Mouse (Mus musculus) ZHBTc4 (cell line): ENCODE results near the gene Pacsin2.
A peak's percentile ranks its signal among the peaks of the same experiment; 100 is the strongest.
"Not testable (repeated sequence)": the region's sequence is repeated elsewhere in the genome, so short reads cannot be mapped to it uniquely, and the experiment has no call there.

Source experiments
- DNase-seq: peaks from one replicate; pipeline ENCODE4 v3.0.0-alpha.2; 2011; ENCODE audit warnings: low read depth, low spot score

Pacsin2 gene

DNA sequence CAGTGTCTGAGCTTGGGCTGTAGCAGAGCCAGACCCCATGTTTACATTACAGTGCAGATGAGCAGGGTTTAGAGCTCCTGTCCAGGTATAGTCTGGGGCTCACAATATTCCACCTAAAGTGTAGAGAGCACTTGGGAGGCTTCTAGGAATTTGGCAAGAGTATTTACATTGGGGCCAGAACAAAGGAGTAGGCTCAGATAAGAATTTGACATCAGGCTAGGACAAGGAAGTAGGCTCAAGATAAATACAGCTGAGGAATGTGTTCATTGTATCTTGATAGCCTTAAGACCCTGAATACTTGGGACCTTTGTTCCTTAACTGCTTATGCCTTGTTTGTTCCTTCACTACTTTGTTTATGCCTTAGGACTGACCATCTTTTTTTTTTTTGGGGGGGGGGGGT, 90.3 kb downstream of the Pacsin2 start:
- peak; percentile 67 for DNase-seq

DNA sequence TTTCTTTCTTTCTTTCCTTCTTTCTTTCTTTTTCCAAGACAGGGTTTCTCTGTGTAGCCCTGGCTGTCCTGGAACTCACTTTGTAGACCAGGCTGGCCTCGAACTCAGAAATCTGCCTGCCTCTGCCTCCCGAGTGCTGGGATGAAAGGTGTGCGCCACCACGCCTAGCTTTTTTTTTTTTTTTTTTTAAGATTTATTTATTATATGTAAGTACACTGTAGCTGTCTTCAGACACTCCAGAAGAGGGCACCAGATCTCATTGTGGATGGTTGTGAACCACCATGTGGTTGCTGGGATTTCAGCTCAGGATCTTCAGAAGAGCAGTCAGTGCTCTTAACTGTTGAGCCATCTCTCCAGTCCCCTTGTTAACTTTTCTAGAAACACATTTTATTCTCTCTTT, 95.7 kb downstream of the Pacsin2 start:
- peak; percentile 44 for DNase-seq

DNA sequence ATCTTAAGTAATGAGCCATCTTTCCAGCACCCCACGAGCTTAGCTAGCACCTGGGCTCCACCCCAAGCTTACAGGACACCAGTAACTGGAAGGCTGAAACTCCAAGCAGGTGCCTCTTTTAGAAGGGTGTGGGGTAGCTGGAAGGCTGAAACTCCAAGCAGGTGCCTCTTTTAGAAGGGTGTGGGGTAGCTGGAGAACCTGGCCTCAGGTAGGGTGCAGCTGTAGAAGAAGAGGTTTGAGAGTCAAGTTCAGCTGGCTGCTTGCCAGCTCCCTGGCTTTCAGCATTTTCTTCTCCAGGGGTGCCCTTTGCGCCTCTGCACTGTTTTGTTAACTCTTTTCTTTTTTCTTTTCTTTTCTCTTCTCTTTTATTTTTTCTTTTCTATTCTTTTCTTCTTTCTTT, 96.1 kb downstream of the Pacsin2 start:
- DNase-seq, result no peak

GRCm38 (mm10) chr15:83366933-83367552, 97.4 kb downstream of the Pacsin2 start:
- DNase-seq, result peak; percentile 98

DNA sequence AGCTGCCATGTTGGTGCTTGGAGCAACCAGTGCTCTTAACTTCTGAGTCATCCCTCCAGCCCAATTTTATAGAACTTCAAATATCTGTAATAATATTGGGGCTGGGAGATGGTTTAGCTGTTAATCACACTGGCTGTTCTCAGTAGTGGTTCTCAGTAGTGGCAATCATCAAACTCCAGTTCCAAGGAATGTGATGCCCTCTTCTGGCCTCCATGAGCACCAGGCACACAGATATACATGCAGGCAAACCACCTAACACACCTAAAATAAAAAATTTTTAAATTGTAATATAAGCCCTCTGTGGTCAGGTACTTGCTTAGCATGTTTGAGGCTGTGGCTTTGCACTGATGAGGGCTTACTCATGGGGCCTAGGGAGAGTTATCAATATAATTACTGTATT, 98.7 kb downstream of the Pacsin2 start:
- DNase-seq, result no peak

GRCm38 (mm10) chr15:83364194-83364593, 100.2 kb downstream of the Pacsin2 start:
- DNase-seq, result no peak

DNA sequence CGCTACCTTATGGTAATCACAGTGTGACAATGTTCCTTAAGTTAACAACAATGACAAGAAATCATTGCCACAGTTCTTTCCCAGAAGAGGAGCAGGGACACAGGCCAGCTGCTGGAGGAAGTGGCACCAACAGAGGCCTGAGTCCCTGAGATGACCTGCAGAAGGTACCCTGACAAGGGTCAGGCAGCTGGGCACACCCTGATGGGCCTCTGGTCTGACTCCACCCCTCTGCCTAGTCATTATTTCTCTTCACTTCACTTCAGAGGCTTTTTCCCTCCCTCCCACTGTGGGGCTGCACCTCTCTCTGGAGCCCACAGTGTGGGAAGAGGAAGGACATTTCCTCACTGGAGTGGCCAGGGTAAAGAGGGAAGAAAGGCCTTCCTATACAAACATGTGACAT, 101.6 kb downstream of the Pacsin2 start:
- DNase-seq, result not testable (repeated sequence)

GRCm38 (mm10) chr15:83360899-83361298, 103.5 kb downstream of the Pacsin2 start:
- DNase-seq, result not testable (repeated sequence)

DNA sequence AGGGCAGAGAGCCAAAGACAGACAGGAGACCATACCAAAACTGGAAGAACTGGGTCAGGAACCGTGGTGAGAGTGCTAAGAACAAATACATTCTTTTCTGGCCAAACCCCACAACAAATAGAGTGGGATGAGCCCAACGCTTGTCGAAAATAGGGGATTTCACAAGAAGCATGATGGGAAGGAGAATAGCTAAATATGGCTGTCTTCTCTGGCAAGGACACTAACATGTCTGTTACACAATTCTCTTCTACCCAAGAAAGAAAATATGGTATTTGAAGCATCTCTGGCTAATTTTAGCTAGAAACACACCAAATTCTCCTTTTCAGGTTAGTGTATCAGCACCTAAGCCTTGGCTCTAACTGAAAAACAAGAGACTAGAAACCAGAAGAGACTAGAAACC, 104.3 kb downstream of the Pacsin2 start:
- no peak for DNase-seq

GRCm38 (mm10) chr15:83358476-83358875, 105.9 kb downstream of the Pacsin2 start:
- no peak for DNase-seq

GRCm38 (mm10) chr15:83351546-83351945, 112.9 kb downstream of the Pacsin2 start:
- DNase-seq, result no peak

DNA sequence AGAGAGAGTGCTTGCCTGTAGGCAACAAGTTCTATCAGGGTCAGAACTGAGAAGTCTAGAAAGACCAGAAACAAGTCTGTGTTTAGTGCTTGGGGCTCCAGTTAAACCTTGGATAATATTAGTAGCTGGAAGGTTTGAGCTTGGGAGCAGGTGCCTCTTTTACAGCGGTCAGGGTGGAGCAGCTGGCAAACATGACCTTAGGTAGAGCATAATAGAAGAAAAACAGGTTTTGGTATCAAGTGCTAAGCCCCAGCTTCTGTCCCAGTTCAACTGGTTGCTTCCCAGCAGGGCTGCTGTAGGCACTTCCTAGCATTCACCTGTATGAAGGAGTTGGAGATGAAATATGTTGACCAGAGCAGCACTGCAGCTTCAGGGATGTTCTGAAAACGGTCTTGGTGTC, 113.5 kb downstream of the Pacsin2 start:
- DNase-seq, result no peak

DNA sequence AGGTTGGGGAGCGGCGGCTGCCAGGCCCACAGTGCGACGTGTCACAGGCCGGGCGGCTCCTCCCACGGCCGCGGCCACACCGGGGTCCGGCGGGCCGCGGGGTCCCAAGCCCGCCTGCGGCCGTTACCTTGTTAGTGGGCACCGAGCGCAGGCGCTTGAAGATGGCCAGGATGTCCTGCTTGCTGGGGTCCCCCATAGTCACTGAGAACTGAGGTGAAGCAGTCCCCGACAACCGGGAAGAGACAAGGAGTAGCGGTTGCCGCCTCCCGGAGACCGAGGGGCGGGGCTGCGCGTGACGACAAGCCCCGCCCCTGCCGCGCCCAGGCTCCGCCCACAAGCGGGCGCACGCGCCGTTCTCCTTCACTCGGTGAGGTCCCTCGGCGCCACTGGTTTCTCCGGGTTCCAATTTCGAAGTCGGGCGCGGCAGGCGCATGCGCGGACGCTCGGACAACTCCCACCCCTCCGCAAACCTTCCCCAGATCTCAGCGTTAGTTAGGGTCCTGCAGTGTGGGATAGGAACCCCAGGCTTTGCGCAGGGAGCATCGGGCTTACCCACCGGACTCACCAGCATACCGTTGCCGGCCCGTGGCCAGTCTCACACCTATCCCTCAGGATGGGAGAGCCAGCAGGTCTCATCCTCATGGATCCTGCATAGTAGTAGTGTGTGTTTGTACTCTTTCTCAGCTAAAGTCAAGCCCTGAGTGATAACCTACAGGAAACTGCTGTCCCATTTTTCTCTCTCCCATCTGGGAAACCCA, 114.3 kb downstream of the Pacsin2 start, which contains the start of gene Arfgap3:
Gene Arfgap3, minus strand, starts transcription at position 294 of the 758 bp plus-strand sequence.
- DNase-seq, result peak; percentile 95

DNA sequence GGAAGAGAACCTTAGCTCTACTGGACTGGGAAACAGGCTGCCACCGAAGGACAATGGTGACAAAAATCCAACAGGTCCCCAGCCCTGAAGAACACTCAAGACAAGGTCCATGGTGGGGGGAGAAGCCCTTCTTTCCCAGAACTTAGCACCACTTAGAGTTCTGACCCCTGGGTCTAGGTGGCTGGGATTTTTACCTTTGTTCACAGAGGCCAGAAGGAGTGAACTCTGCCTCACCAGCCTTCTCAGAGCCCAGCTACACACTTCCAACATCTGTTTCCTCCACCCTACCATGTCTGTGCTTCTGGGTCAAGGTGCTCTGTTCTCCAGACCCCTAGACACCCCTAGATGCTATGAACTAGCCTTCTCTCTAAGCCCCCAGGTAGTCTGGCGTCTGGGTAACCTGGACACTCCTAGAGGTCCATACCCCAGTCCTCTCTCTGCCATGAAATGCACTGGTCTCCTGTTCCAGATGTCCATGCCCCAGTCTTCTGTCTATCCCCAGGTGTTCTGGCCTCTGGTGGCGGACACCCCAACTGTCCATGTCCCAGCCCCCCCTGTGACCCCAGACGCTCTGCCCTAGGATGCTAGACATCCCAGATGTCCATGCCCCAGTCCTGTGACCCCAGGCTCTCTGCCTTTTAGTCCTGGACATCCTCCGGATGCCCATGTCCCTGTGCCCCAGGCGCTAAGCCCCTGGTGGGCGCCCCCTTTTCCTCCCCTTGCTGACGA, 115.0 kb downstream of the Pacsin2 start:
- no peak for DNase-seq

- DNase-seq, result no peak
Measured at GRCm38 (mm10) chr15:83348747-83349146, 115.7 kb downstream of the Pacsin2 start.

- peak; percentile 61 for DNase-seq
Measured at GRCm38 (mm10) chr15:83345898-83346529, 118.4 kb downstream of the Pacsin2 start.

DNA sequence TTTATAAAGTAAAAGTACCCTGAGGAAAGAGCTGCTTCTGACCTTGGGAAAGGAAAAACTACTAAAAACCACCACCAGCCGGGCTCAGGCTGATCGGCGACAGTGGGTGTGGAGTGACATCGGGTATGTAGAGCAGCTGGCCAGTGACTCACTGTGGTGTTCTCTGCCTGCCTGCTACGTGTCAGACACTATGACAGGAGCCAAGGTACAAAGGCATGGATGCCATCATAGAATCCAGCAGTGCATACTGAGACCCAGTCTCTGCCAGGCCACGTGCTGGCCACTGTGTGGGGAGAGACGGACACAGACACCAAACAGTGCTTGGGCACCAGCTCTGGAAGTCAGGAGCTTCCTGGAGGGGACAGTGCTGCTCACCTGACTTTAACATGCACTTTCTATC, 119.5 kb downstream of the Pacsin2 start:
- DNase-seq, result peak; percentile 51

- DNase-seq, result peak; percentile 43
Measured at GRCm38 (mm10) chr15:83344157-83344556, 120.2 kb downstream of the Pacsin2 start.

DNA sequence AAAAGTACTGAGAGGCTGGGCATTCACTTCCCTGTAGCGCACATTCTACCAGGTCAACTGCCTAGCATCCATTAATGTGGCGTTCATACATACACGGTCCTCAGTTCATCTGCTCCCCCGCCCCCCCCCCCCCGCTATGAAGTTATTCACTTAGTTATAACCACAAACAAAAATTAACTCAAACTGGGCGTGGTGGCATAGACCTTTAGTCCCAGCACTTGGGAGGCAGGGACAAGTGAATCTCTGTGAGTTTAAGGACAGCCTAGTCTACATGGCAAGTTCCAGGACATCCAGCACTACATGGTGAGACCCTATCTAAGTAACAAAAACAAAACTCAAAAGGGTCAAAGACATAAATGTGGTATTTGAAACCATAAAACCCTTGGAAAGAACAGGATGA, 125.5 kb downstream of the Pacsin2 start:
- DNase-seq, result no peak

- DNase-seq, result peak; percentile 44
Measured at GRCm38 (mm10) chr15:83337903-83338870, 126.2 kb downstream of the Pacsin2 start.

DNA sequence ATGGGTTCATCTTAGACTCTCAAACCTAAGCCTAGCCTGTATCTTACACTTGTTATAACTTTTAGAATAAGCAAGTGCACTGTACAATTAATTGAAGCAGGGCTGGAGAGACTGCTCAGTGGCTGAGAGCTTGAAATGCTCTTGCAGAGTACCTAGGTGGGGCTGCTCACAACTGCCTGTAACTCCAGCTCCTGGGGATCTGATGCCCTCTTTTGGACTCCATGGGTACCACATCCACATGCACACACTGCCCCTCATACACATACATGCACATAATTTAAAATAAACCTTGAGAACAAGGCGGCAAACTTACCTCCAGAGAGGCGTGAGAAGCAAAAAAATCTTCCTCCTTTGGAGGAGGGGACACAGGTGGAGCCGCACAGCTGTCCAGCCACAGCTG, 132.0 kb downstream of the Pacsin2 start:
- peak; percentile 76 for DNase-seq
